Mouse (Mus musculus) heart, embryonic 14.5 days (tissue): ENCODE data around the gene Pde1c. TPM values are rescaled to one million over a fixed set of nuclear protein-coding genes. Genes with fewer than 3 reads are reported as not detected.

Experiments used
- ATAC-seq: fragments of 200-750 bp; cut with Nextera tagmentation; 2 replicates; pipeline ENCODE4 v1.8.0; 2017; ENCODE audit warnings: low read depth, moderate TSS enrichment; ENCODE audit not compliant: insufficient number of reproducible peaks, insufficient read depth, low FRiP score
- H3K27ac ChIP-seq, 2 experiments: fragments of 200-500 bp in 1 of 2; fragments of 300-500 bp in 1 of 2; sonication (generic) in 1 of 2; replicated peaks in 1 of 2; 2 replicates each; pipeline ENCODE4 v1.5.1; 2012 to 2014; ENCODE audit warnings: low read depth in 2 of 2, low read length in 2 of 2, control low read depth in 1 of 2, mild to moderate bottlenecking in 1 of 2, mixed read lengths in 1 of 2; ENCODE audit not compliant: control insufficient read depth in 1 of 2, insufficient read depth in 1 of 2
- H3K27me3 ChIP-seq: fragments of 300-500 bp; sonication (generic); 2 replicates; pipeline ENCODE4 v1.6.1; 2014; ENCODE audit warnings: mild to moderate bottlenecking, low read length, control low read depth; ENCODE audit not compliant: control insufficient read depth, insufficient read depth
- H3K36me3 ChIP-seq: fragments of 300-500 bp; sonication (generic); 2 replicates; pipeline ENCODE4 v1.6.1; 2014; ENCODE audit warnings: mild to moderate bottlenecking, control low read depth, low read length, mixed read lengths; ENCODE audit not compliant: control insufficient read depth, insufficient read depth
- H3K4me1 ChIP-seq, 2 experiments: fragments of 200-500 bp in 1 of 2; fragments of 300-500 bp in 1 of 2; sonication (generic) in 1 of 2; 2 replicates each; pipeline ENCODE4 v1.6.1; 2012 to 2014; ENCODE audit warnings: low read length in 2 of 2, control low read depth in 1 of 2, mixed read lengths in 1 of 2; ENCODE audit not compliant: control insufficient read depth in 2 of 2, insufficient read depth in 2 of 2
- H3K4me2 ChIP-seq: fragments of 300-500 bp; sonication (generic); 2 replicates; pipeline ENCODE4 v1.6.1; 2014; ENCODE audit warnings: mild to moderate bottlenecking, low read length
- H3K4me3 ChIP-seq, 2 experiments: fragments of 200-500 bp in 1 of 2; fragments of 300-500 bp in 1 of 2; sonication (generic) in 1 of 2; 2 replicates each; pipeline ENCODE4 v1.5.1; 2012 to 2014; ENCODE audit warnings: low read length in 2 of 2, mild to moderate bottlenecking in 2 of 2, control low read depth in 1 of 2, low read depth in 1 of 2, moderate library complexity in 1 of 2; ENCODE audit not compliant: control insufficient read depth in 1 of 2, insufficient read depth in 1 of 2
- H3K9ac ChIP-seq: fragments of 300-500 bp; sonication (generic); 2 replicates; pipeline ENCODE4 v1.6.1; 2014; ENCODE audit warnings: mild to moderate bottlenecking, low read length
- H3K9me3 ChIP-seq: fragments of 300-500 bp; sonication (generic); 2 replicates; pipeline ENCODE4 v1.6.1; 2016; ENCODE audit warnings: low read length, control low read depth; ENCODE audit not compliant: control insufficient read depth
- WGBS: fragments of 180-500 bp; shearing (Covaris S2); extraction: QIAGEN DNeasy Blood & Tissue Kit; methylation state at CpG from one replicate; pipeline ENCODE4 v1.1.7; 2014; 5-methylcytosine and 5-hydroxymethylcytosine counted together
- polyA plus RNA-seq: library from polyadenylated mRNA; unstranded; fragments of >200 nt; fragmentation: Nextera tagmentation; extraction: Ambion mirVana; gene quantifications from 2 replicates; pipeline ENCODE4 v1.2.1, GENCODE M21; 2014

Pde1c gene
- polyA plus RNA-seq, 1 experiment from 2014 or later: 11.1 TPM

- Histone ChIP-seq H3K27me3 (no peaks in the 10 kb centered on the region), H3K27ac (no peak overlapping the region), H3K36me3 (no peaks in the 10 kb centered on the region), H3K4me2 (no peak overlapping the region), H3K4me3 (no peak overlapping the region), H3K4me1 (0 out of 4 replicates have a peak, but pooled peaks cover 0 to 2% of the 10 kb centered on the region in 2 experiments), H3K9ac (no peak overlapping the region), H3K9me3 (no peaks in the 10 kb centered on the region)
- WGBS: 31% methylated on average over 4 of the region's 4 CpGs
- ATAC-seq: no peak; the same call in 1 of the 2 replicates
Measured at GRCm38 (mm10) chr6:56076378-56076805, 492.5 kb downstream of the Pde1c start.

- ATAC-seq: no peak
Measured at GRCm38 (mm10) chr6:56068516-56068915, 500.4 kb downstream of the Pde1c start.

GRCm38 (mm10) chr6:56066632-56067282 lies 502.1 kb downstream of the Pde1c start:
- WGBS: 37% methylated on average over 5 of the region's 5 CpGs
- H3K4me3 ChIP-seq: no peak overlapping the region
- no peaks in the 10 kb centered on the region for H3K9me3 ChIP-seq
- H3K27ac ChIP-seq: no peak overlapping the region
- H3K36me3 ChIP-seq: no peaks in the 10 kb centered on the region
- no peaks in the 10 kb centered on the region for H3K27me3 ChIP-seq
- no peak overlapping the region for H3K9ac ChIP-seq
- H3K4me2 ChIP-seq: no peak overlapping the region
- H3K4me1 ChIP-seq: no peaks in the 10 kb centered on the region
- no peak for ATAC-seq

More at GRCm38 (mm10) chr6:56068516-56068915, 500.4 kb downstream of the Pde1c start:
- no peak overlapping the region for H3K9ac ChIP-seq
- no peak overlapping the region for H3K4me3 ChIP-seq
- no peaks in the 10 kb centered on the region for H3K9me3 ChIP-seq
- H3K4me2 ChIP-seq: no peak overlapping the region
- H3K27ac ChIP-seq: no peak overlapping the region
- no peaks in the 10 kb centered on the region for H3K4me1 ChIP-seq
- H3K27me3 ChIP-seq: no peaks in the 10 kb centered on the region
- no peaks in the 10 kb centered on the region for H3K36me3 ChIP-seq

GRCm38 (mm10) chr6:56063736-56064135 lies 505.2 kb downstream of the Pde1c start:
- Histone ChIP-seq H3K27me3 (no peaks in the 10 kb centered on the region), H3K36me3 (no peaks in the 10 kb centered on the region), H3K4me3 (no peak overlapping the region), H3K27ac (no peak overlapping the region), H3K9me3 (no peaks in the 10 kb centered on the region), H3K4me1 (no peaks in the 10 kb centered on the region), H3K4me2 (no peak overlapping the region), H3K9ac (no peak overlapping the region)
- no peak for ATAC-seq

- WGBS: 27% methylated on average over 4 of the region's 4 CpGs
- ATAC-seq: no peak
- no peak overlapping the region for H3K4me3 ChIP-seq
- no peak overlapping the region for H3K27ac ChIP-seq
- H3K27me3 ChIP-seq: no peaks in the 10 kb centered on the region
- no peaks in the 10 kb centered on the region for H3K36me3 ChIP-seq
- no peak overlapping the region for H3K4me2 ChIP-seq
- H3K9ac ChIP-seq: no peak overlapping the region
- no peaks in the 10 kb centered on the region for H3K4me1 ChIP-seq
- no peaks in the 10 kb centered on the region for H3K9me3 ChIP-seq
Measured at GRCm38 (mm10) chr6:56049104-56049503, 519.8 kb downstream of the Pde1c start.

- no peaks in the 10 kb centered on the region for H3K36me3 ChIP-seq
- H3K4me1 ChIP-seq: no peaks in the 10 kb centered on the region
- no peak overlapping the region for H3K4me2 ChIP-seq
- H3K4me3 ChIP-seq: no peak overlapping the region
- no peaks in the 10 kb centered on the region for H3K9me3 ChIP-seq
- no peak overlapping the region for H3K27ac ChIP-seq
- ATAC-seq: no peak
- WGBS: 83% methylated on average over 3 of the region's 3 CpGs
- no peak overlapping the region for H3K9ac ChIP-seq
- no peaks in the 10 kb centered on the region for H3K27me3 ChIP-seq
Measured at GRCm38 (mm10) chr6:56048580-56048979, 520.3 kb downstream of the Pde1c start.

- no peak for ATAC-seq
- H3K27ac ChIP-seq: no peak overlapping the region
- no peak overlapping the region for H3K4me2 ChIP-seq
- no peak overlapping the region for H3K9ac ChIP-seq
- no peaks in the 10 kb centered on the region for H3K27me3 ChIP-seq
- no peaks in the 10 kb centered on the region for H3K9me3 ChIP-seq
- 80% methylated on average over 1 of the region's 1 CpGs for WGBS
- no peaks in the 10 kb centered on the region for H3K4me1 ChIP-seq
- H3K4me3 ChIP-seq: no peak overlapping the region
- no peaks in the 10 kb centered on the region for H3K36me3 ChIP-seq
Measured at GRCm38 (mm10) chr6:56044716-56045115, 524.2 kb downstream of the Pde1c start.

- H3K9ac ChIP-seq: no peak overlapping the region
- H3K36me3 ChIP-seq: no peaks in the 10 kb centered on the region
- ATAC-seq: no peak
- no peak overlapping the region for H3K27ac ChIP-seq
- 73% methylated on average over 5 of the region's 5 CpGs for WGBS
- no peaks in the 10 kb centered on the region for H3K9me3 ChIP-seq
- H3K4me3 ChIP-seq: no peak overlapping the region
- no peak overlapping the region for H3K4me2 ChIP-seq
- H3K27me3 ChIP-seq: no peaks in the 10 kb centered on the region
- no peaks in the 10 kb centered on the region for H3K4me1 ChIP-seq
Measured at GRCm38 (mm10) chr6:56044270-56044669, 524.6 kb downstream of the Pde1c start.
